Mouse (Mus musculus): ENCODE measurements at regions not wholly inside any gene's neighbourhood (a gene's known extent, or its start where the extent isn't known, plus 50 kb on each side); places are given as distances from the start of the nearest gene placed in this dataset.

GRCm38 (mm10) chrX:57711914-57712313 lies 208.4 kb upstream of the Gpr101 start:
- H3K9me3 ChIP-seq (ENCODE audit: control insufficient read depth, insufficient read depth, low read depth, low read length) = no peaks in the 10 kb centered on the region
- no peaks in the 10 kb centered on the region for H3K4me1 ChIP-seq (ENCODE audit: control insufficient read depth in 2 of 2, insufficient read depth in 2 of 2, low read length in 2 of 2, poor library complexity in 1 of 2)
- H3K27ac ChIP-seq (ENCODE audit: insufficient read depth, low read depth, low read length, poor library complexity, severe bottlenecking) = no peak overlapping the region
- no peak overlapping the region for H3K4me3 ChIP-seq (ENCODE audit: insufficient read depth in 1 of 2, low read depth in 1 of 2, low read length in 2 of 2, poor library complexity in 1 of 2, severe bottlenecking in 1 of 2)
- H3K36me3 ChIP-seq (ENCODE audit: control insufficient read depth, insufficient read depth, low read length, poor library complexity, severe bottlenecking) = no peaks in the 10 kb centered on the region
- in situ Hi-C loops (cut with MboI; ENCODE audit: low sequenced_read_pairs in 2 of 2, unreplicated experiment in 2 of 2) = no loop called here
- TF ChIP-seq CHD2 (IDR thresholded peaks at IDR 0.05; ENCODE audit: low read depth, low read length) (no peak), ZC3H11A (IDR thresholded peaks at IDR 0.05; ENCODE audit: borderline replicate concordance, low read depth, low read length) (no peak), HCFC1 (IDR thresholded peaks at IDR 0.05; ENCODE audit: borderline replicate concordance, insufficient read depth, low read length) (no peak), ZNF384 (IDR thresholded peaks at IDR 0.05; ENCODE audit: low read depth, low read length) (no peak), MAFK (IDR thresholded peaks at IDR 0.05; ENCODE audit: insufficient read depth, low read depth, low read length) (no peak)
- no peak for DNase-seq (ENCODE audit: low read depth, low spot score)
- no peak overlapping the region for H3K9ac ChIP-seq (ENCODE audit: insufficient read depth, low read depth, low read length, poor library complexity, severe bottlenecking)

DNA sequence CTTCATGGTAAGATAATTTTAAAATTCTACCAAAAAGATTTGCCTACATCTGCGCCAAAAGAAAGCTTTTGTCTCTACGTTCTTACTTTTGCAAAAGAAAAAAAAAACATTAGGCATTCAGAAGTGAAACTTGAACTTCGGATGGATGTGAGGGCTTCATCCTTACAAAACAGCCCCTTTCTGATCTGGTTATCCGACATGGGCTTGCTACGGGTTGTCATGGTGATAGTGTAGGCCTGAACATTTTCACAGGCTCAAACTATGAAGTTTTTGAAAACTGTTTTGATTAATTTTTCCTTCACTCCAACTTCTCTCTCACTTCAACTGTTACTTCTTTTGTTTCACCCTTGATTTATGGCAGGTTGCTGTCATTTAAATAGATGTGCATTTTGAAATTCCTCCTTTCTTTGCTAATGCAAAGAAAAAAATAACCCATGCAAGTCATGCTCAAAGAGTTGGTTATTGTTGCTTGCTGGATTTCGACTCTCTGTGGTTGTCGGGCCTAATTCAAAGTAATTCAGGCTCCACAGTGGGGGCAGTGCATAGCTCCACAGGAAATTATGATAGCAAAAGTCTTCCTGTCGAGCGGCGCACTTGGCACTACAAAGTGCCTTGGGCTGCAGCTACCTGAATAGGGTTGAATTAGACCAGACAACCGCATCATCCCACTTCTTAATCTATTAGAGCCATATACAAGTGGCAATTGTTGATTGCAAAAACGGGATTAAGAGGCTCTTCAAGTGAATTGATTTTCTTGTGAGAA lies 205.7 kb upstream of the Gpr101 start:
- Histone ChIP-seq H3K27ac (ENCODE audit: insufficient read depth, low read depth, low read length, poor library complexity, severe bottlenecking) (no peak overlapping the region), H3K4me1 (ENCODE audit: control insufficient read depth in 2 of 2, insufficient read depth in 2 of 2, low read length in 2 of 2, poor library complexity in 1 of 2) (no peaks in the 10 kb centered on the region), H3K36me3 (ENCODE audit: control insufficient read depth, insufficient read depth, low read length, poor library complexity, severe bottlenecking) (no peaks in the 10 kb centered on the region), H3K4me3 (ENCODE audit: insufficient read depth in 1 of 2, low read depth in 1 of 2, low read length in 2 of 2, poor library complexity in 1 of 2, severe bottlenecking in 1 of 2) (no peak overlapping the region), H3K9ac (ENCODE audit: insufficient read depth, low read depth, low read length, poor library complexity, severe bottlenecking) (no peak overlapping the region), H3K9me3 (ENCODE audit: control insufficient read depth, insufficient read depth, low read depth, low read length) (no peaks in the 10 kb centered on the region)
- TF ChIP-seq HCFC1 (IDR thresholded peaks at IDR 0.05; ENCODE audit: borderline replicate concordance, insufficient read depth, low read length) (no peak), ZNF384 (IDR thresholded peaks at IDR 0.05; ENCODE audit: low read depth, low read length) (no peak), ZC3H11A (IDR thresholded peaks at IDR 0.05; ENCODE audit: borderline replicate concordance, low read depth, low read length) (no peak), MAFK (IDR thresholded peaks at IDR 0.05; ENCODE audit: insufficient read depth, low read depth, low read length) (no peak), CHD2 (IDR thresholded peaks at IDR 0.05; ENCODE audit: low read depth, low read length) (no peak)
- in situ Hi-C loops (cut with MboI; ENCODE audit: low sequenced_read_pairs in 2 of 2, unreplicated experiment in 2 of 2) = no loop called here
- no peak for DNase-seq (ENCODE audit: low read depth, low spot score)

DNA sequence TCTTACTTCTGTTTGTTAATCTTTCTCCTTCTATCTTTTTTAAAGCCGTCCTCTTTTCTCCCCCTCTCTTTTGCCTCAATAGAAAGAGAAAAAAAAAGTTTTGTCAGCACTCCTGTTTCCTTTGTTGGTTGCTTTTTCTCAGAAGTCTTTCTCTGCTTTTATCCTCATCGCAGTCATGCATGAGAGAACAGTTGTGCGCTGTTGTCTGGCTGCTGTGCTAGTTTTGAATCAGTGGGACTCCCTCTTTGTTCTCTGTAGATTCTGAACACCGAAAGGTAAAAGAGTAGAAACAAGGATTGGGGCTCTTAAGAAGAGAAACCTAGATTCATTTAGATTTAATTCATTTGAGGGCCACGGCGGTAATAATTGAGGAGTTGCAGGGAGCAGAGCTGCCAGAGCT lies 204.9 kb upstream of the Gpr101 start:
- Histone ChIP-seq H3K36me3 (ENCODE audit: control insufficient read depth, insufficient read depth, low read length, poor library complexity, severe bottlenecking) (no peaks in the 10 kb centered on the region), H3K9me3 (ENCODE audit: control insufficient read depth, insufficient read depth, low read depth, low read length) (no peaks in the 10 kb centered on the region), H3K4me3 (ENCODE audit: insufficient read depth in 1 of 2, low read depth in 1 of 2, low read length in 2 of 2, poor library complexity in 1 of 2, severe bottlenecking in 1 of 2) (no peak overlapping the region), H3K4me1 (ENCODE audit: control insufficient read depth in 2 of 2, insufficient read depth in 2 of 2, low read length in 2 of 2, poor library complexity in 1 of 2) (no peaks in the 10 kb centered on the region), H3K9ac (ENCODE audit: insufficient read depth, low read depth, low read length, poor library complexity, severe bottlenecking) (no peak overlapping the region), H3K27ac (ENCODE audit: insufficient read depth, low read depth, low read length, poor library complexity, severe bottlenecking) (no peak overlapping the region)
- TF ChIP-seq CHD2 (IDR thresholded peaks at IDR 0.05; ENCODE audit: low read depth, low read length) (no peak), HCFC1 (IDR thresholded peaks at IDR 0.05; ENCODE audit: borderline replicate concordance, insufficient read depth, low read length) (no peak), ZNF384 (IDR thresholded peaks at IDR 0.05; ENCODE audit: low read depth, low read length) (no peak), ZC3H11A (IDR thresholded peaks at IDR 0.05; ENCODE audit: borderline replicate concordance, low read depth, low read length) (no peak), MAFK (IDR thresholded peaks at IDR 0.05; ENCODE audit: insufficient read depth, low read depth, low read length) (no peak)
- in situ Hi-C loops (cut with MboI; ENCODE audit: low sequenced_read_pairs in 2 of 2, unreplicated experiment in 2 of 2) = no loop called here
- no peak for DNase-seq (ENCODE audit: low read depth, low spot score)

DNA sequence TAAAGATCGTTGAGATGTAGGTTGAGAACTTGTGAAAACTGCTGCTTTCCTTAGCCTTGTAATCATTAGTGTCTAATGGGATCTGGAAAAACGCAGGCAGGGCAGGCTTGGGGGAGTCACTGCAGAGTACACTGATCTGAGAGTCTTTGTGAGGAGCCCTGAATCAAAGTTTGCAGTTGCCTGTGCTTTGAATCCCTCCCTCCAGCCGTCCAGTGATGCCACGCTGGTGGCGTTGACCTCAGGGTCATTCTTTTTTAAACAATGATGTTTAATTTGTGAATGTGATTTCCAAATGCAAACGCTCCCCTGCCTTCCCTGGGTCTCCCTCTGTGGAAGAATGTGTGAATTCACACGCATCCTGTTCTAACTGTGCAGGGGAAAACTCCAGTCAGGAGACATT lies 204.4 kb upstream of the Gpr101 start:
- H3K4me3 ChIP-seq (ENCODE audit: insufficient read depth in 1 of 2, low read depth in 1 of 2, low read length in 2 of 2, poor library complexity in 1 of 2, severe bottlenecking in 1 of 2) = no peak overlapping the region
- DNase-seq (ENCODE audit: low read depth, low spot score) = no peak
- H3K4me1 ChIP-seq (ENCODE audit: control insufficient read depth in 2 of 2, insufficient read depth in 2 of 2, low read length in 2 of 2, poor library complexity in 1 of 2) = no peaks in the 10 kb centered on the region
- H3K36me3 ChIP-seq (ENCODE audit: control insufficient read depth, insufficient read depth, low read length, poor library complexity, severe bottlenecking) = no peaks in the 10 kb centered on the region
- TF ChIP-seq ZC3H11A (IDR thresholded peaks at IDR 0.05; ENCODE audit: borderline replicate concordance, low read depth, low read length) = no peak
- TF ChIP-seq HCFC1 (IDR thresholded peaks at IDR 0.05; ENCODE audit: borderline replicate concordance, insufficient read depth, low read length) = no peak
- no peak for TF ChIP-seq ZNF384 (IDR thresholded peaks at IDR 0.05; ENCODE audit: low read depth, low read length)
- no peak for TF ChIP-seq CHD2 (IDR thresholded peaks at IDR 0.05; ENCODE audit: low read depth, low read length)
- TF ChIP-seq MAFK (IDR thresholded peaks at IDR 0.05; ENCODE audit: insufficient read depth, low read depth, low read length) = no peak
- H3K27ac ChIP-seq (ENCODE audit: insufficient read depth, low read depth, low read length, poor library complexity, severe bottlenecking) = no peak overlapping the region
- no peaks in the 10 kb centered on the region for H3K9me3 ChIP-seq (ENCODE audit: control insufficient read depth, insufficient read depth, low read depth, low read length)
- H3K9ac ChIP-seq (ENCODE audit: insufficient read depth, low read depth, low read length, poor library complexity, severe bottlenecking) = no peak overlapping the region
- in situ Hi-C loops (cut with MboI; ENCODE audit: low sequenced_read_pairs in 2 of 2, unreplicated experiment in 2 of 2) = no loop called here
